Mouse (Mus musculus) CD4-positive helper T cell, adult 2 months (primary cell): ENCODE results near the gene Snx7.

Experiments used
- DNase-seq: peaks from one replicate; pipeline ENCODE4 v3.0.0-alpha.2; 2012; ENCODE audit warnings: low read depth, missing footprints, low spot score

The Snx7 gene

GRCm38 (mm10) chr3:117817635-117818034, 51.1 kb downstream of the Snx7 start:
- DNase-seq = no peak

GRCm38 (mm10) chr3:117814218-117814617, 54.5 kb downstream of the Snx7 start:
- no peak for DNase-seq

- no peak for DNase-seq
Measured at GRCm38 (mm10) chr3:117812135-117812534, 56.6 kb downstream of the Snx7 start.

GRCm38 (mm10) chr3:117805782-117806181, 63.0 kb downstream of the Snx7 start:
- no peak for DNase-seq

- DNase-seq = no peak
Measured at GRCm38 (mm10) chr3:117794501-117794900, 74.2 kb downstream of the Snx7 start.

- DNase-seq = no peak
Measured at GRCm38 (mm10) chr3:117791951-117792350, 76.8 kb downstream of the Snx7 start.

GRCm38 (mm10) chr3:117791273-117791672, 77.5 kb downstream of the Snx7 start:
- DNase-seq = no peak

- no peak for DNase-seq
Measured at GRCm38 (mm10) chr3:117788800-117789693, 79.7 kb downstream of the Snx7 start.

GRCm38 (mm10) chr3:117787247-117787646, 81.5 kb downstream of the Snx7 start:
- no peak for DNase-seq

- DNase-seq = no peak
Measured at GRCm38 (mm10) chr3:117752151-117752757, 116.5 kb downstream of the Snx7 start.

GRCm38 (mm10) chr3:117751665-117752064, 117.1 kb downstream of the Snx7 start:
- no peak for DNase-seq

GRCm38 (mm10) chr3:117749256-117749655, 119.5 kb downstream of the Snx7 start:
- DNase-seq = no peak

- DNase-seq = no peak
Measured at GRCm38 (mm10) chr3:117739760-117740159, 129.0 kb downstream of the Snx7 start.

GRCm38 (mm10) chr3:117732661-117733060, 136.1 kb downstream of the Snx7 start:
- no peak for DNase-seq
